ENCODE assay signal across 10 mouse cellular contexts in the genomic region with DNA sequence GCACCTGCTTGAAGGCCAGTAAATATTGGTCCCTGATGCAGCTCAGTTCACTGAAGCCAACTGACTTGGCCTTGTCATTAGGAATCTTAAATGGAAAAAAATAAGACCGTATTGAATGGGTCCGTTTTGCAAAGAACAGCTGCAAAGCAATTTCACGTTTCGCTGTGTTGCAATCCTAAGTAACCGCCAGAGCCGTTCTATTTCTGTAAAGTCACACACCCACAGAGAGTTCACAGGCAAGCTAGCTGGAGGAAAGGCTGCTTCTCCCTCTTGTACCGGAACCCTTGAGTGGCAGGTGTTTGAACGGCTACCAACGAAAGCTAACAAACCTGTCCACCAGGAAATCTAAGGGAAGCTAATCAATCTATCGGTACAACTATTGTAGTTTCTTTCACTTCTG.
DNase-seq lines count a peak whose midpoint lies in the region; ATAC-seq lines count a peak whose summit lies in the region.
"Had no signal": no experiment of that assay in that cellular context is flagged by ENCODE, and none has a peak within 500 bp of the region (broad histone marks: within the 10 kb centered on the region; RNA-seq: fewer than 3 reads in every experiment).

No protein-coding gene starts in this region.

- ATAC-seq in heart, embryonic 12.5 days (ENCODE audit: insufficient number of reproducible peaks, low FRiP score): no peak
- no peak for ATAC-seq in forebrain, embryonic 16.5 days

- no peak overlapping the region for H3K27ac ChIP-seq in heart, embryonic 12.5 days (ENCODE audit: poor library complexity, severe bottlenecking)
- peak overlapping the region; percentile 88 for H3K27ac ChIP-seq in macrophage
- H3K27ac ChIP-seq in forebrain, embryonic 16.5 days (ENCODE audit: low read length): no peak overlapping the region
- H3K27ac ChIP-seq: embryonic facial prominence, embryonic 12.5 days; limb, embryonic 15.5 days had no signal

- no peak overlapping the region for H3K4me3 ChIP-seq in heart, embryonic 12.5 days
- H3K4me3 ChIP-seq in macrophage (ENCODE audit: inconsistent target): no peak overlapping the region; the same call in 1 of the 2 replicates
- no peak overlapping the region for H3K4me3 ChIP-seq in forebrain, embryonic 16.5 days (replicated peaks; ENCODE audit: low read length)
- H3K4me3 ChIP-seq: embryonic facial prominence, embryonic 12.5 days; limb, embryonic 15.5 days had no signal

- no peaks in the 10 kb centered on the region for H3K36me3 ChIP-seq in heart, embryonic 12.5 days
- no peaks in the 10 kb centered on the region for H3K36me3 ChIP-seq in macrophage (ENCODE audit: inconsistent target)
- no peaks in the 10 kb centered on the region for H3K36me3 ChIP-seq in forebrain, embryonic 16.5 days (ENCODE audit: control insufficient read depth, insufficient read depth)
- H3K36me3 ChIP-seq: embryonic facial prominence, embryonic 12.5 days; limb, embryonic 15.5 days had no signal

- no peaks in the 10 kb centered on the region for H3K79me2 ChIP-seq in macrophage (ENCODE audit: inconsistent target)

- 72% methylated on average over 10 of the region's 10 CpGs for WGBS in heart, embryonic 12.5 days
- under 1% methylated on average over 10 of the region's 10 CpGs for WGBS in macrophage (ENCODE audit: missing documents)
- WGBS in forebrain, embryonic 16.5 days: 79% methylated on average over 10 of the region's 10 CpGs

- H3K9ac ChIP-seq in heart, embryonic 12.5 days: no peak overlapping the region
- H3K9ac ChIP-seq in forebrain, embryonic 16.5 days (replicated peaks; ENCODE audit: low read depth, low read length): no peak overlapping the region
- H3K9ac ChIP-seq: embryonic facial prominence, embryonic 12.5 days; limb, embryonic 15.5 days had no signal

- no peak overlapping the region for H3K4me2 ChIP-seq in heart, embryonic 12.5 days
- H3K4me2 ChIP-seq in forebrain, embryonic 16.5 days (ENCODE audit: low read length): no peak overlapping the region
- H3K4me2 ChIP-seq: embryonic facial prominence, embryonic 12.5 days; limb, embryonic 15.5 days had no signal

- H3K9me3 ChIP-seq in heart, embryonic 12.5 days (replicated peaks): no peaks in the 10 kb centered on the region
- no peaks in the 10 kb centered on the region for H3K9me3 ChIP-seq in forebrain, embryonic 16.5 days (ENCODE audit: control insufficient read depth, low read length)
- H3K9me3 ChIP-seq: embryonic facial prominence, embryonic 12.5 days; limb, embryonic 15.5 days had no signal

- H3K27me3 ChIP-seq in heart, embryonic 12.5 days (replicated peaks): no peaks in the 10 kb centered on the region
- H3K27me3 ChIP-seq in forebrain, embryonic 16.5 days (replicated peaks; ENCODE audit: control insufficient read depth, insufficient read depth, low read length): no peaks in the 10 kb centered on the region
- H3K27me3 ChIP-seq: embryonic facial prominence, embryonic 12.5 days; limb, embryonic 15.5 days had no signal

- peak; percentile 96 for DNase-seq in heart, adult 11 months
- peak; percentile 84 for DNase-seq in brain, adult 2 months (ENCODE audit: low read depth, low spot score)
- DNase-seq in layer of hippocampus, adult 9-10 months (ENCODE audit: low spot score): peak; percentile 31
- no peak for DNase-seq in c-Kit-positive CD71-positive TER-119-positive erythroid progenitor cells, embryonic 14.5 days (ENCODE audit: low spot score)
- no peak for DNase-seq in kidney, adult 9 months

- no peaks in the 10 kb centered on the region for H3K4me1 ChIP-seq in heart, embryonic 12.5 days (replicated peaks)
- H3K4me1 ChIP-seq in forebrain, embryonic 16.5 days (replicated peaks; ENCODE audit: control insufficient read depth, insufficient read depth, low read length): no peaks in the 10 kb centered on the region
- H3K4me1 ChIP-seq: embryonic facial prominence, embryonic 12.5 days; limb, embryonic 15.5 days had no signal

Comparison
In these comparisons a context has a peak if more than half of its experiments do, and no peak if none do; other contexts are left out.
1. DNase-seq: peak in heart, adult 11 months (single experiment), brain, adult 2 months (single experiment) and layer of hippocampus, adult 9-10 months (single experiment); none in c-Kit-positive CD71-positive TER-119-positive erythroid progenitor cells, embryonic 14.5 days (single experiment) and kidney, adult 9 months (single experiment).